14 mouse cellular contexts compared by ENCODE assay signal in genomic region chr16:92177718-92178117, GRCm38 (mm10).
DNase-seq lines count a peak whose midpoint lies in the region; ATAC-seq lines count a peak whose summit lies in the region.
"Had no signal": no experiment of that assay in that cellular context is flagged by ENCODE, and none has a peak within 500 bp of the region (broad histone marks: within the 10 kb centered on the region; RNA-seq: fewer than 3 reads in every experiment).

No protein-coding gene starts in this region.

- H3K4me3 ChIP-seq in kidney, embryonic 14.5 days (ENCODE audit: low read length) = no peak overlapping the region
- no peak overlapping the region for H3K4me3 ChIP-seq in midbrain, embryonic 13.5 days (replicated peaks)
- no peak overlapping the region for H3K4me3 ChIP-seq in midbrain, embryonic 16.5 days (ENCODE audit: low read depth, low read length)
- H3K4me3 ChIP-seq: hindbrain, embryonic 10.5 days; intestine, embryonic 15.5 days had no signal

- no peaks in the 10 kb centered on the region for H3K36me3 ChIP-seq in kidney, embryonic 14.5 days (ENCODE audit: control insufficient read depth, insufficient read depth, low read length)
- no peaks in the 10 kb centered on the region for H3K36me3 ChIP-seq in midbrain, embryonic 13.5 days
- H3K36me3 ChIP-seq in midbrain, embryonic 16.5 days (ENCODE audit: control insufficient read depth, insufficient read depth, low read length) = no peaks in the 10 kb centered on the region
- H3K36me3 ChIP-seq: hindbrain, embryonic 10.5 days; intestine, embryonic 15.5 days had no signal

- no peak overlapping the region for H3K4me2 ChIP-seq in kidney, embryonic 14.5 days (replicated peaks; ENCODE audit: low read depth, low read length)
- no peak overlapping the region for H3K4me2 ChIP-seq in midbrain, embryonic 13.5 days (replicated peaks)
- H3K4me2 ChIP-seq in midbrain, embryonic 16.5 days (ENCODE audit: low read length) = no peak overlapping the region
- H3K4me2 ChIP-seq: heart, embryonic 11.5 days; intestine, embryonic 15.5 days had no signal

- no peaks in the 10 kb centered on the region for H3K9me3 ChIP-seq in kidney, embryonic 14.5 days (ENCODE audit: control insufficient read depth, low read length)
- H3K9me3 ChIP-seq in midbrain, embryonic 13.5 days = no peaks in the 10 kb centered on the region
- H3K9me3 ChIP-seq in midbrain, embryonic 16.5 days (replicated peaks; ENCODE audit: control insufficient read depth, low read length, poor library complexity, severe bottlenecking) = no peaks in the 10 kb centered on the region
- H3K9me3 ChIP-seq: hindbrain, embryonic 10.5 days; intestine, embryonic 15.5 days had no signal

- no peaks in the 10 kb centered on the region for H3K4me1 ChIP-seq in kidney, embryonic 14.5 days (ENCODE audit: control insufficient read depth, insufficient read depth, low read length)
- no peaks in the 10 kb centered on the region for H3K4me1 ChIP-seq in midbrain, embryonic 13.5 days (replicated peaks)
- no peaks in the 10 kb centered on the region for H3K4me1 ChIP-seq in midbrain, embryonic 16.5 days (ENCODE audit: control insufficient read depth, insufficient read depth, low read length)
- H3K4me1 ChIP-seq: intestine, embryonic 15.5 days had no signal

- 96% methylated on average over 1 of the region's 1 CpGs for whole genome bisulfite sequencing in kidney, embryonic 14.5 days
- WGBS in midbrain, embryonic 13.5 days = 96% methylated on average over 1 of the region's 1 CpGs
- 92% methylated on average over 1 of the region's 1 CpGs for WGBS in midbrain, embryonic 16.5 days

- H3K9ac ChIP-seq in kidney, embryonic 14.5 days (ENCODE audit: low read depth, low read length) = no peak overlapping the region
- H3K9ac ChIP-seq in midbrain, embryonic 13.5 days (replicated peaks) = no peak overlapping the region
- no peak overlapping the region for H3K9ac ChIP-seq in midbrain, embryonic 16.5 days (ENCODE audit: low read depth, low read length)
- H3K9ac ChIP-seq: intestine, embryonic 15.5 days had no signal

- DNase-seq in embryo, embryonic 11 days = peak; percentile 34
- no peak for DNase-seq in embryo, embryonic 9.5 days (ENCODE audit: extremely low spot score)
- peak; percentile 26 for DNase-seq in kidney, postnatal 14 days
- peak; percentile 24 for DNase-seq in retina, postnatal 1 day
- DNase-seq in right cerebral cortex, postnatal 4 days = no peak
- DNase-seq: gastrocnemius, postnatal 25 days; lung, adult 2 months; thymus, postnatal 14 days had no signal

- no peak for ATAC-seq in kidney, embryonic 14.5 days (ENCODE audit: low FRiP score, low TSS enrichment)
- 0 out of 2 replicates have a peak, but pooled peaks have one; percentile 6 for ATAC-seq in midbrain, embryonic 13.5 days
- ATAC-seq in midbrain, embryonic 16.5 days = no peak
- ATAC-seq: intestine, embryonic 15.5 days had no signal

- no peak overlapping the region for H3K27ac ChIP-seq in kidney, embryonic 14.5 days (ENCODE audit: low read depth, low read length)
- H3K27ac ChIP-seq in midbrain, embryonic 13.5 days = no peak overlapping the region
- no peak overlapping the region for H3K27ac ChIP-seq in midbrain, embryonic 16.5 days (ENCODE audit: low read length)
- H3K27ac ChIP-seq: hindbrain, embryonic 10.5 days; intestine, embryonic 15.5 days had no signal

- H3K27me3 ChIP-seq in kidney, embryonic 14.5 days (ENCODE audit: control insufficient read depth, insufficient read depth, low read length) = no peaks in the 10 kb centered on the region
- H3K27me3 ChIP-seq in midbrain, embryonic 13.5 days = no peaks in the 10 kb centered on the region
- no peaks in the 10 kb centered on the region for H3K27me3 ChIP-seq in midbrain, embryonic 16.5 days (ENCODE audit: control insufficient read depth, insufficient read depth, low read depth, low read length)
- H3K27me3 ChIP-seq: intestine, embryonic 15.5 days had no signal

Comparison
In these comparisons a context has a peak if more than half of its experiments do, and no peak if none do; other contexts are left out.
1. DNase-seq: peak in embryo, embryonic 11 days (single experiment), kidney, postnatal 14 days (single experiment) and retina, postnatal 1 day (single experiment); none in embryo, embryonic 9.5 days (single experiment) and right cerebral cortex, postnatal 4 days (single experiment).